Mouse (Mus musculus) hindbrain, embryonic 14.5 days (tissue): ENCODE measurements at regions not wholly inside any gene's neighbourhood (a gene's known extent, or its start where the extent isn't known, plus 50 kb on each side); places are given as distances from the start of the nearest gene placed in this dataset.

Experiments used
- ATAC-seq: fragments of 200-750 bp; cut with Nextera tagmentation; 2 replicates; pipeline ENCODE4 v1.8.0; 2017; ENCODE audit warnings: moderate number of reproducible peaks, mild to moderate bottlenecking, moderate TSS enrichment, moderate library complexity; ENCODE audit not compliant: low FRiP score
- DNase-seq: peaks from one replicate; pipeline ENCODE4 v3.0.0-alpha.2; 2015; ENCODE audit warnings: low spot score
- H3K27ac ChIP-seq: fragments of 300-500 bp; sonication (generic); 2 replicates; pipeline ENCODE4 v1.5.1; 2014; ENCODE audit warnings: mild to moderate bottlenecking, moderate library complexity
- H3K27me3 ChIP-seq: fragments of 300-500 bp; sonication (generic); 2 replicates; pipeline ENCODE4 v1.6.1; 2014; ENCODE audit warnings: mild to moderate bottlenecking, low read length, mixed read lengths; ENCODE audit not compliant: control insufficient read depth, insufficient read depth
- H3K36me3 ChIP-seq: fragments of 300-500 bp; sonication (generic); replicated peaks from 2 replicates; pipeline ENCODE4 v1.6.1; 2014; ENCODE audit not compliant: control insufficient read depth, insufficient read depth
- H3K4me1 ChIP-seq: fragments of 300-500 bp; sonication (generic); replicated peaks from 2 replicates; pipeline ENCODE4 v1.6.1; 2014; ENCODE audit warnings: antibody characterized with exemption, low read length, mixed read lengths; ENCODE audit not compliant: control insufficient read depth, insufficient read depth
- H3K4me2 ChIP-seq: fragments of 300-500 bp; sonication (generic); replicated peaks from 2 replicates; pipeline ENCODE4 v1.6.1; 2014; ENCODE audit warnings: mild to moderate bottlenecking, moderate library complexity
- H3K4me3 ChIP-seq: fragments of 300-500 bp; sonication (generic); replicated peaks from 2 replicates; pipeline ENCODE4 v1.5.1; 2014; ENCODE audit warnings: mild to moderate bottlenecking, low read length
- H3K9ac ChIP-seq: fragments of 300-500 bp; sonication (generic); 2 replicates; pipeline ENCODE4 v1.6.1; 2014
- H3K9me3 ChIP-seq: fragments of 300-500 bp; sonication (generic); 2 replicates; pipeline ENCODE4 v1.6.1; 2016; ENCODE audit warnings: low read length; ENCODE audit not compliant: control insufficient read depth
- WGBS: fragments of 180-500 bp; shearing (Covaris S2); extraction: QIAGEN DNeasy Blood & Tissue Kit; methylation state at CpG from one replicate; pipeline ENCODE4 v1.1.7; 2014; 5-methylcytosine and 5-hydroxymethylcytosine counted together

DNA sequence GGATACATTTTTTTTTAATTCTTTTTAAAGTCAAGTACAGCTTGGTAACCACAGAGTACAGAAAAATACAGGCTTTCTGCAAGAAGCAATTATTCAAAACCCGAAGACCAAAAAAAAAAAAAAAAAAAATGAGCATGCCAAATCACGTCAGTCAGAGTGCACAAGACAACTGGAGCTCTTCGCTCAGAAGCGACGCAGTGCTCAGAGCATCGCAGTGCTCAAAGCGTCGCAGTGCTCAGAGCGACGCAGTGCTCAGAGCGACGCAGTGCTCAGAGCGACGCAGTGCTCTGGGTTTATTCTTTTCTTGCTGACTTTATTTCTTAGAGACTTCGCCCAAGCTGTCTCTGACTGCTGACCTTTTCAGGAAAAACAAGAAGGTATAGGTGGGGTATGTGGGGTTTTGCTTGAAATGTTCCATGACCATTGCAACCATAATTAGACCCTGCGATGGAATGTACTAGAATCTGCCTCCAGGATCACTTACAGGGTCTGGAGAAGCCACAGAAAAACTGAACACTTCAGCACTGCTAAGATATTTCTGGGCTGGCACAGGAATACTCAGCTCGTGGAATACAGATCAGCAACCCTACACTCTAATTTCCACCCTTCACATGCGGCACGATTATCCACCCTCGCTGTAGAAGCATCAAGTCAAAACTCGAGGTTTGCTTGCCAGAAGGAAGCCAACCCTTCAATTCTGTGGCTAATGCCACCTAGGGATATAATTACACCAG is 384.3 kb downstream of the Wdr11 start:
- H3K4me2 ChIP-seq = no peak overlapping the region
- no peaks in the 10 kb centered on the region for H3K4me1 ChIP-seq
- H3K9ac ChIP-seq = no peak overlapping the region
- H3K27ac ChIP-seq = no peak overlapping the region
- no peaks in the 10 kb centered on the region for H3K27me3 ChIP-seq
- whole genome bisulfite sequencing = 87% methylated on average over 21 of the region's 21 CpGs
- ATAC-seq = no peak
- H3K4me3 ChIP-seq = no peak overlapping the region
- no peak for DNase-seq
- H3K9me3 ChIP-seq = no peaks in the 10 kb centered on the region
- no peaks in the 10 kb centered on the region for H3K36me3 ChIP-seq

DNA sequence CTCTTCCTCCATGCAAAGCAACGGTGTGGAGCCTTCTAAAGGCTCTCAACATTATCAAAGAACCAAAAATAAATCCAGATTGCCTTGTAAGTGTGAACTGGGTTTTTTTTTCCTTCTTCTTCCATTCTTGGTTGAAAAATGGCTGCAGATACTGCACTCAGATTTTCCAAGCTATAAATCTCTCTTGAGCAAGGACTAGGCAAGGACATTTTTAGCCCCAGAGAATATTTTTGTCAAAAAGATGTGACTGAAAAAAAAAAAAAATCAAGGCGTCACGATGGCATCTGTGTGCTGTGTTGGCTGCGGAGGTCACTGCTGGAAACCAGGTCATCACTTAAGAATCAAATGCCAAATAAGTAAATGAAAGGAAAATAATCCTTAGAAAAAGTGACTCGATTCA is 386.9 kb downstream of the Wdr11 start:
- H3K9me3 ChIP-seq = no peaks in the 10 kb centered on the region
- no peak overlapping the region for H3K4me3 ChIP-seq
- H3K27ac ChIP-seq = no peak overlapping the region
- H3K36me3 ChIP-seq = no peaks in the 10 kb centered on the region
- ATAC-seq (no peak), DNase-seq (no peak)
- H3K27me3 ChIP-seq = no peaks in the 10 kb centered on the region
- H3K4me2 ChIP-seq = no peak overlapping the region
- WGBS = 89% methylated on average over 5 of the region's 5 CpGs
- H3K9ac ChIP-seq = no peak overlapping the region
- H3K4me1 ChIP-seq = peaks cover 9% of the 10 kb centered on the region; the same call in 1 of the 2 replicates

DNA sequence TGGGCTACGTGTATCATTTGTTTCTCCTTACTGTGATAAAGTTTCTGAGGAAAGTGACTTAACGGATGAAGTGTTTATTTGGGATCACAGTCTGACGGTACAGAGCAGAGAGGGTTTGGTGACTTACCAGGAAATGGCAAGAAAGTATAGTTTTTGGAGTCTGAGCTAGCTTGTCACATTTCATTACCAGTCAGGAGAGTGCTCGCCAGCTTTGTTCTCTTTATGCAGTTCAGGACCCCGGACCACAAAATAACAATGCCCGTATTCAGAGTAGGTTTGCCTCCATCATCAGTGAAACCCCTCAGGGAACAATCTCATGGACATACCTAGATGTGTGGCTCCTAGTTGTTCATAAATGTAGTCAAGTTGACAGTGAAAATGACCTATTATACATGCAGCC is 387.7 kb downstream of the Wdr11 start:
- Histone ChIP-seq H3K4me1 (peaks cover 9% of the 10 kb centered on the region; the same call in 1 of the 2 replicates), H3K4me2 (no peak overlapping the region), H3K9me3 (no peaks in the 10 kb centered on the region), H3K4me3 (no peak overlapping the region), H3K36me3 (no peaks in the 10 kb centered on the region), H3K9ac (no peak overlapping the region), H3K27me3 (no peaks in the 10 kb centered on the region), H3K27ac (no peak overlapping the region)
- ATAC-seq = no peak
- WGBS = 68% methylated on average over 6 of the region's 6 CpGs
- DNase-seq = no peak

DNA sequence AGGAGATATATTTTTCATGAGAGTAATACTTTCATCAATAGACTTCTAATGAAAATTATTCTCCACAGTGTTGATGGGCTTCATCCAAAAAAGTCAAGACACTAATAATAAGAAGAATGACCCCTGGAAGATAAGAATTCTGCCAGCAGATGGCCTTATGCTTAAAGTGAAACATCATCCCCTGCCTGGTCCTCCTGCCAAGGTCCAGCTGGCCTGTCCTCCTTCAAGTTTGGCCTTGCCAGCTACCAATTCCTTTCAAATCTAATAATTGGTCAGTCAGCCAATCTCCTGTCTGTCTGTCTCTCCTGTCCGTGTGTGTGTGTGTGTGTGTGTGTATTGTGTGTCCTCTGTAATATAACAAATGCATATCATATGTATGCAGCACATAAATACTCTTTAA is 388.8 kb downstream of the Wdr11 start:
- peaks cover 9% of the 10 kb centered on the region; the same call in 1 of the 2 replicates for H3K4me1 ChIP-seq
- no peaks in the 10 kb centered on the region for H3K27me3 ChIP-seq
- 74% methylated on average over 1 of the region's 1 CpGs for WGBS
- H3K4me2 ChIP-seq = no peak overlapping the region
- no peak overlapping the region for H3K4me3 ChIP-seq
- H3K9ac ChIP-seq = no peak overlapping the region
- no peak overlapping the region for H3K27ac ChIP-seq
- no peak for ATAC-seq
- no peaks in the 10 kb centered on the region for H3K36me3 ChIP-seq
- no peaks in the 10 kb centered on the region for H3K9me3 ChIP-seq
- DNase-seq = no peak

DNA sequence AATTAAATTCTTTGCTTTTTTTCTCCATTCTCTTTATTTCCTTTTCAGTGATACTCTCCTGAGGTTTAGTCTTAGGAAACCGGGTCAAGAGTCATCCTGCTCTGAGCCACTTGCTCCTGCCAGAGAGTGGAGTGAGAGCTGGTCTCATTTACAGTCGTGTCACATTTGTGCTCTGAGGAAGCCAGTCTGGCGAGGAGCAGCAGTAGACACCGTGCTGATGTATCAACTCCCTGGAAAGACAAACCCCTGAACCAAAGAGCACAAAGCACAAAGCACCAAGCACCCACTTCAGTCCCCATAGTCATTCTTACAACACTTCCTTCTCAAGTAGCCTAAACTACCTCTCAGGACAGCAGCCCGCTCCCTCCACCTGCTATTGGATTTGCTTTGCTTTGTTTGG is 390.7 kb downstream of the Wdr11 start:
- Histone ChIP-seq H3K9ac (no peak overlapping the region), H3K27ac (no peak overlapping the region), H3K9me3 (no peaks in the 10 kb centered on the region), H3K4me3 (no peak overlapping the region), H3K4me1 (peaks cover 9% of the 10 kb centered on the region; the same call in 1 of the 2 replicates), H3K27me3 (no peaks in the 10 kb centered on the region), H3K36me3 (no peaks in the 10 kb centered on the region), H3K4me2 (no peak overlapping the region)
- no peak for DNase-seq
- no peak for ATAC-seq
- 28% methylated on average over 5 of the region's 5 CpGs for WGBS

DNA sequence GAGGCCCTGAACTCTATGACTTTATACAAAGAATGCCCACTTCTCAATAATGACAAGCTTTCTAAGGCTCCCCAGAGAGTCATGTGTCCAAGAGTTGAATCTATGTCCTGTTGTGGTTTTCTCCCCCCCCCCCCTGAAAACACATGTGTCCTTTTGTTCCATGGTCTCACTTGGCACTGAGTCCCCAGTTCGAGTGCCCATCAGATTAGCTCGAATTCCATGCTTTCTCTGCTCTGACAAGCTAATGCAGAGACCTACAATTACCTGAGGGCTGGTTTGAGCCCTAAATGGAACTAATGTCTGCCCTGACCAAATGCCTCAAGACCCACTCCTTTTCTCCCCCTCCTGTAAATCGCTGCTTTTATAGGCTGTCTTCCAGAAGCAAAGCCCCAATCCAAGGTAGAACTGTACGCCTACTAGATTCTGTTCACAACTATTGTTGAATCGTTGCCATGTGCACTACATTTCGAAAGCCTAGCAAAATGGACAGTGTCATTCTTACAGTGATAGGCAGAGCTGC is 392.0 kb downstream of the Wdr11 start:
- Histone ChIP-seq H3K9ac (no peak overlapping the region), H3K4me2 (no peak overlapping the region), H3K9me3 (no peaks in the 10 kb centered on the region), H3K27me3 (no peaks in the 10 kb centered on the region), H3K36me3 (no peaks in the 10 kb centered on the region), H3K4me1 (peaks cover 9% of the 10 kb centered on the region; the same call in 1 of the 2 replicates), H3K4me3 (no peak overlapping the region), H3K27ac (no peak overlapping the region)
- DNase-seq (no peak), ATAC-seq (no peak)
- WGBS = 93% methylated on average over 6 of the region's 6 CpGs

DNA sequence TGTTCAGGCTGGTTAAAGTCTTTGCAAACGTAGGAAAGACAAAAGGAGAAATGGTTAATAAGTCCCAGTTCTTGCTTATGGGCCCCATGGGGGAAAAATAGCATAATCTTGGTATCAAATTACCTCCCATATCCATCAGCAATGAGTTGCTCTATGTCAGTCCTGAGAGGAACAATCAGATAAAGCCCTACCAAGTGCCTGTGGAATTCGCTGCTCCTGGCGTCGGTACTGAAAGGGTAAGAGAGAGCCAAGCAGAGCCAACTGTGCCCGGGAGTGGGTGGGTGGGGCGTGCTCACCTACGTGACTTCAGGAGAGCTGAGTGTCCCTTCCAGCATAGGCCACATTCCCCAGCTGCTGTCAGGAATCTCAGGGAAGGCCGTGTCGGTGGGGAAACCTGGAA is 392.7 kb downstream of the Wdr11 start:
- H3K4me1 ChIP-seq = peaks cover 9% of the 10 kb centered on the region; the same call in 1 of the 2 replicates
- H3K27ac ChIP-seq = no peak overlapping the region
- ATAC-seq = no peak
- no peak for DNase-seq
- no peak overlapping the region for H3K9ac ChIP-seq
- H3K4me2 ChIP-seq = no peak overlapping the region
- 77% methylated on average over 9 of the region's 9 CpGs for whole genome bisulfite sequencing
- H3K27me3 ChIP-seq = no peaks in the 10 kb centered on the region
- H3K9me3 ChIP-seq = no peaks in the 10 kb centered on the region
- H3K4me3 ChIP-seq = no peak overlapping the region
- no peaks in the 10 kb centered on the region for H3K36me3 ChIP-seq

DNA sequence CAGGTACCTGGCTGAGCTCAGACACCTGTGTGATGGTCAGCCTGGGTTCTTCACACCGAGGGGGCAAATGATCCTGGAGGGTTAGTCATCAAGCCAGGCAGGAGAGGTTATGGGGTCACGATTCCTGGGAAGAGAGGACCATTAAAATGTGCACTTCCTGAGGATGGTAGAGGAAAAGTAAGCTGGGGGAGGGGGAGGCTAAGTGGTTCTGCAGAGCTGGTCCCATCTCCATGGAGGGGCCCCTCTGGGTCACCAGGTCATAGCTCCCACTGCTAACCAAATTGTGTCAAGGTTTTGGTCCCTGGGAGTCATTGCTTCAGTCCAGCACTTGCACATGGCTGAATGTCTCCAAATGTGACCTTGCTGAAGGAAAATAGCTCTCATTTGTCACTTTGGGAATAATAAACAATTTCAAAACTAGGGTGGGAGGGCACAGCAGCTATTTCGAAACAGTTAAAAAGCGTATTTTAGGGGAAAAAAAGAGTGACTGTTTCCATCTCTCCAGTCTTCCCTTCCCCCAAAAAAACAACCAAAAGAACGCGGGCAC is 395.5 kb downstream of the Wdr11 start:
- ATAC-seq (no peak), DNase-seq (no peak)
- Histone ChIP-seq H3K4me3 (no peak overlapping the region), H3K36me3 (no peaks in the 10 kb centered on the region), H3K27me3 (no peaks in the 10 kb centered on the region), H3K9ac (no peak overlapping the region), H3K4me1 (peaks cover 7% of the 10 kb centered on the region; the same call in 1 of the 2 replicates), H3K27ac (no peak overlapping the region), H3K9me3 (no peaks in the 10 kb centered on the region), H3K4me2 (no peak overlapping the region)
- 71% methylated on average over 6 of the region's 6 CpGs for WGBS

DNA sequence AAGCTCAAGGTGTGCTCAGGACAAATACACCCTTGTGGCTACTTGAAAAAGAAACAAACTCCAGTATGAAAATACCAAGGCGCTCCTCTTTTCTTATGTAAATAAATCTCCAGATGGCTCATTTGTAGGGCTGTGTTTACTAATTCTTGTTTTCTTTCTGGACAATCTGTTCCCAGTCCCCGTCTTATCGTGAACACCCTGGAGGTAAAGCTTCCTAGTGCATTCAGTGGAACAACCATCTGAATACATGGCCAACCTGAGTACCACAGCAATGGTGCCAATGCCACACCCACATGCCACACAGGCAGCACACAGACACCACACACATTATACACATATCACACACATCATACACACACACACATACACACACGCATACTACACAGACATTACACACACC is 396.1 kb downstream of the Wdr11 start:
- Histone ChIP-seq H3K4me3 (no peak overlapping the region), H3K4me2 (no peak overlapping the region), H3K9me3 (no peaks in the 10 kb centered on the region), H3K4me1 (0 out of 2 replicates have a peak, but pooled peaks cover 2% of the 10 kb centered on the region), H3K27ac (no peak overlapping the region), H3K9ac (no peak overlapping the region), H3K27me3 (no peaks in the 10 kb centered on the region), H3K36me3 (no peaks in the 10 kb centered on the region)
- no peak for DNase-seq
- no peak for ATAC-seq
- WGBS = 43% methylated on average over 4 of the region's 4 CpGs
